Mouse (Mus musculus): ENCODE results near the gene Baz2b.
"Not testable (repeated sequence)": the region's sequence is repeated elsewhere in the genome, so short reads cannot be mapped to it uniquely, and the experiment has no call there.

Baz2b gene

GRCm38 (mm10) chr2:60200667-60201066, 9.0 kb downstream of the Baz2b start:
- no peak for DNase-seq (ENCODE audit: extremely low spot score, low read depth, low spot score)

- DNase-seq (ENCODE audit: extremely low spot score, low read depth, low spot score), result no peak
Measured at GRCm38 (mm10) chr2:60200051-60200562, 9.5 kb downstream of the Baz2b start.

GRCm38 (mm10) chr2:60196841-60197240, 12.8 kb downstream of the Baz2b start:
- no peak for DNase-seq (ENCODE audit: extremely low spot score, low read depth, low spot score)

- no peak for DNase-seq (ENCODE audit: extremely low spot score, low read depth, low spot score)
Measured at GRCm38 (mm10) chr2:60181696-60182095, 27.9 kb downstream of the Baz2b start.

- no peak for DNase-seq (ENCODE audit: extremely low spot score, low read depth, low spot score)
Measured at GRCm38 (mm10) chr2:60177490-60177889, 32.1 kb downstream of the Baz2b start.

GRCm38 (mm10) chr2:60176087-60176486, 33.6 kb downstream of the Baz2b start:
- no peak for DNase-seq (ENCODE audit: extremely low spot score, low read depth, low spot score)

GRCm38 (mm10) chr2:60175078-60175477, 34.6 kb downstream of the Baz2b start:
- DNase-seq (ENCODE audit: extremely low spot score, low read depth, low spot score), result no peak

GRCm38 (mm10) chr2:60173595-60173994, 36.0 kb downstream of the Baz2b start:
- DNase-seq (ENCODE audit: extremely low spot score, low read depth, low spot score), result no peak

- no peak for DNase-seq (ENCODE audit: extremely low spot score, low read depth, low spot score)
Measured at GRCm38 (mm10) chr2:60173190-60173589, 36.4 kb downstream of the Baz2b start.

GRCm38 (mm10) chr2:60172531-60172914, 37.1 kb downstream of the Baz2b start:
- no peak for DNase-seq (ENCODE audit: extremely low spot score, low read depth, low spot score)

GRCm38 (mm10) chr2:60171786-60172530, 37.7 kb downstream of the Baz2b start:
- no peak for DNase-seq (ENCODE audit: extremely low spot score, low read depth, low spot score)

- DNase-seq (ENCODE audit: extremely low spot score, low read depth, low spot score), result no peak
Measured at GRCm38 (mm10) chr2:60166878-60167277, 42.8 kb downstream of the Baz2b start.

GRCm38 (mm10) chr2:60165679-60166078, 44.0 kb downstream of the Baz2b start:
- no peak for DNase-seq (ENCODE audit: extremely low spot score, low read depth, low spot score)

- no peak for DNase-seq (ENCODE audit: extremely low spot score, low read depth, low spot score)
Measured at GRCm38 (mm10) chr2:60163744-60164143, 45.9 kb downstream of the Baz2b start.

GRCm38 (mm10) chr2:60152481-60152880, 57.2 kb downstream of the Baz2b start:
- DNase-seq (ENCODE audit: extremely low spot score, low read depth, low spot score), result no peak

- no peak for DNase-seq (ENCODE audit: extremely low spot score, low read depth, low spot score)
Measured at GRCm38 (mm10) chr2:60148651-60149050, 61.0 kb downstream of the Baz2b start.

- DNase-seq (ENCODE audit: extremely low spot score, low read depth, low spot score), result no peak
Measured at GRCm38 (mm10) chr2:60147428-60147827, 62.2 kb downstream of the Baz2b start.

- no peak for DNase-seq (ENCODE audit: extremely low spot score, low read depth, low spot score)
Measured at GRCm38 (mm10) chr2:60145742-60146141, 63.9 kb downstream of the Baz2b start.

- no peak for DNase-seq (ENCODE audit: extremely low spot score, low read depth, low spot score)
Measured at GRCm38 (mm10) chr2:60143383-60143782, 66.3 kb downstream of the Baz2b start.

GRCm38 (mm10) chr2:60142281-60142680, 67.4 kb downstream of the Baz2b start:
- no peak for DNase-seq (ENCODE audit: extremely low spot score, low read depth, low spot score)

GRCm38 (mm10) chr2:60138751-60139162, 70.9 kb downstream of the Baz2b start:
- no peak for DNase-seq (ENCODE audit: extremely low spot score, low read depth, low spot score)

- DNase-seq (ENCODE audit: extremely low spot score, low read depth, low spot score), result no peak
Measured at GRCm38 (mm10) chr2:60135796-60136195, 73.8 kb downstream of the Baz2b start.

GRCm38 (mm10) chr2:60134958-60135357, 74.7 kb downstream of the Baz2b start:
- DNase-seq (ENCODE audit: extremely low spot score, low read depth, low spot score), result not testable (repeated sequence)
